Mouse (Mus musculus) cerebellum, postnatal 4 days (tissue): ENCODE results near the gene Hoxd13.

ENCODE experiments used
- DNase-seq, 2 experiments: peaks; one replicate each; pipeline ENCODE4 v3.0.0; 2022; ENCODE audit warnings: low spot score in 2 of 2, mixed read lengths in 1 of 2

Hoxd13 gene

DNA sequence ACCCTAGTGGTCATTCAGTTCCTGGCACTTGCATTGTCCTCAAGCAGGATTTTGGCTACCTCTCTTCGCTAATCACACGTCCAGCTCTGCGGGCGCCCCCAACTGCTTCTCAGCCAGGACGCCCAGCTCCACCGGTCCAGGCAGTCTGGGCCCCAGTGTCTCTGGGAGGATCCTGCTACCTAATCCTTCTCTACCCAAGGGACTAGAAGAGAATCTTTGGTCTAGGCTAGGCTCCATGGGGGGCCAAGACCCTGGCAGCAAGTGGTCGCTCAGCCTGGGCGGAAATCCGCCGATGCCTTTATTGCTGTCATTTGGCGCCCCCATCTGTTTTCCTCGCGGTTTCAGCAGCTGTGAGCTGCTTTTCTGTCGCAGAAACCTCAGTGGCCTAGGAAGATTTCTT is 6.4 kb upstream of the Hoxd13 start:
- DNase-seq = peak in 1 of 2 experiments; percentile 71

- DNase-seq = peak in 1 of 2 experiments; percentile 75
These were observed 4.7 kb upstream of the Hoxd13 start for GRCm38 (mm10) chr2:74663291-74663925.

- DNase-seq = no peak
These were observed 1.7 kb upstream of the Hoxd13 start for GRCm38 (mm10) chr2:74666411-74666810.

GRCm38 (mm10) chr2:74667191-74667841 is 794 bp upstream of the Hoxd13 start:
- no peak for DNase-seq

DNA sequence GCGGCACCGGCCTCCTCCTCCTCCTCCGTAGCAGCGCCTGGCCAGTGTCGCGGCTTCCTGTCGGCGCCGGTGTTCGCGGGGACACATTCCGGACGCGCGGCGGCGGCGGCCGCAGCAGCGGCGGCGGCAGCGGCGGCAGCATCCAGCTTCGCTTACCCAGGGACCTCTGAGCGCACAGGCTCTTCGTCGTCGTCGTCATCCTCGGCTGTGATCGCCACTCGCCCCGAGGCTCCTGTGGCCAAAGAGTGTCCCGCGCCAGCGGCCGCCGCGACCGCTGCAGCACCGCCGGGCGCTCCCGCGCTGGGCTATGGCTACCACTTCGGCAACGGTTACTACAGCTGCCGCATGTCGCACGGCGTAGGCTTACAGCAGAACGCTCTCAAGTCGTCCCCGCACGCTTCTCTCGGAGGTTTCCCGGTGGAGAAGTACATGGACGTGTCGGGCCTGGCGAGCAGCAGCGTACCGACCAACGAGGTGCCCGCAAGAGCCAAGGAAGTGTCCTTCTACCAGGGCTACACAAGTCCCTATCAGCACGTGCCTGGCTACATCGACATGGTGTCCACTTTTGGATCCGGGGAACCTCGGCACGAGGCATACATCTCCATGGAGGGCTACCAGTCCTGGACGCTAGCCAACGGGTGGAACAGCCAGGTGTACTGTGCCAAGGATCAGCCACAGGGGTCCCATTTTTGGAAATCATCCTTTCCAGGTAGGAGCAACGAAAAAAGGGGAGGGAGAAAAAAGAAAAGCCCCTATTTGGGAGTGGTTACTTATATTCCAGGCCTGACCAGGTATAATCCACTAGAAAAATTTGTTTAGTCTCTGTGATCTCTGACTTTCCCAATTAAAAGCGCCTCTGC is 490 bp downstream of the Hoxd13 start:
- no peak for DNase-seq

DNA sequence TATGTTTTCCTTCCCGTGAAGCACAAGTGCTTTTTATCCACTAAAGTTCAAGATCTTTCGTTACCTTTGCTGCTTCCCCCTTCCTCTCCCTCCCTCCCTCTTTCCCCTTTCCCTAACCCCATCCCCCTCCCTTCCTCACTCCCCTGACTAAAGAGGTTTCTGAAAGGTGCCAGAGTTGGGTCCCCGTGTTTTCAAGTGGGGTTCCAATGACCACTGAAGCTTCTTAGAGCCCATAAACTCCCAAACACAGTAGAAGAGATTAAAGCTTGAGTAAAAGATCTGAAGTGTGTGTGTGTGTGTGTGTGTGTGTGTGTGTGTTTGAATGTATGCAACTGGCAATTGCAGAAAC is 1.1 kb downstream of the Hoxd13 start:
- DNase-seq = no peak

GRCm38 (mm10) chr2:74669650-74670235 is 1.6 kb downstream of the Hoxd13 start:
- no peak for DNase-seq

- no peak for DNase-seq
These were observed 2.6 kb downstream of the Hoxd13 start for GRCm38 (mm10) chr2:74670632-74671188.

DNA sequence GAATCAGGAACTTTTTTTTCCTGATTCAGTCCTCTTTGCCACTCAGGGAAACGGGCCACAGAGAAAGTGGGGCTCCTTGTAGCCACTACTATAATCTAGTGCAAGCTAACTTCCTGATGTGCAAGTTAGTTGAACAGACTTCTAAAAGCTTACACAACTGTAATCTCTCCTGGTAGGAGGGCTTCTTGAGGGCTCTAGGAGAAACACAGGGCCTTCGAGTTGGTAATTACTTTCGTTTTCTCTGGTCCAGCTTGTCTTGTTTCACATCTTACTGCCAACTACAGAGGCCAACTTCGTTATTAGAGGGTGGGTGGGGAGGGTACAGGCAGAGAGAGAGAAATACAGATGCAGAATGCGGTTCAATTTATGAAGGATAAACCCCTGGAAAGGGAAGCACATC is 3.7 kb downstream of the Hoxd13 start:
- DNase-seq = no peak

DNA sequence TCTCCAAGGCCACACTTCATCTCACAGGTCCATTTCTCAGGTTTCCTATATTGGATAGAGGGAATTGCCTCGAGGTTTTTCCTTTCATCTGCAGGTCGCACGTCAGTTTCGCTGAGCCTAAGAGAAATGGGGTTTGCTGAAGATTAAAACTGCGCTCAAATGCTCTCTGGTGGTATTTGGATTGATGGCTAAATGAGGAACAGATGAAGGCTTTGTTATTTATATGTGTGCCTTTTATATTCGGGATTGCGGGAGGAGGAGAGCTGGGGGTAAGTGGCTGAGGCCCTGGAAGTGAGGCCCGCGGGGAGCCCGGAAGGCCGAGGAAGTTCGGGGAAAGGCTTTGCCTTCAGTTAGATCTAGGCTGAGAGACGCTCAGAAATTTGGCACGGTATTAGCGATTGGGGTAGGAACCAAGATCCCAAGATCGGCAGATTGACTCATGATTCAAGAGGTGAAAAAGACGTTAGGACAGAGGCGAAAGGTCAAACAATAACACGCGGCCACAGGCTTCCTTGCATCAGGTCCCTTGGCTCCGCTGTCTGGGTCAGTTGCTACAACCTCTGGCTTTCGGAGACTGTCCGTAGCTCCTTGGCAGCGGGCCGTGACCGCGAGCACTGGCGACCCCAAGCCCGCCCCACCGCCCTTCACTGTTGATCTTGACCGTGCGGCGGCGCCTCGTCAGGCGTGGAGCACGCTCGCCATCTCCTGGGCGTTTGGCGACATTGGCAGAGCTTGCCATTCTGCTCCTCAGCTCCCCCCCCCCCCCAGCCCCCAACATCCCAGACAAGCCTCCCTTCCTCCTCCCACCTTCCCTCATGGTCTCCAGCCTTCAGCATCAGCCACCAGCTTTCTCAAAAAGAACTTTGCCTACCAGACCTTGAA is 4.6 kb downstream of the Hoxd13 start:
- peak in 1 of 2 experiments; percentile 78 for DNase-seq

DNA sequence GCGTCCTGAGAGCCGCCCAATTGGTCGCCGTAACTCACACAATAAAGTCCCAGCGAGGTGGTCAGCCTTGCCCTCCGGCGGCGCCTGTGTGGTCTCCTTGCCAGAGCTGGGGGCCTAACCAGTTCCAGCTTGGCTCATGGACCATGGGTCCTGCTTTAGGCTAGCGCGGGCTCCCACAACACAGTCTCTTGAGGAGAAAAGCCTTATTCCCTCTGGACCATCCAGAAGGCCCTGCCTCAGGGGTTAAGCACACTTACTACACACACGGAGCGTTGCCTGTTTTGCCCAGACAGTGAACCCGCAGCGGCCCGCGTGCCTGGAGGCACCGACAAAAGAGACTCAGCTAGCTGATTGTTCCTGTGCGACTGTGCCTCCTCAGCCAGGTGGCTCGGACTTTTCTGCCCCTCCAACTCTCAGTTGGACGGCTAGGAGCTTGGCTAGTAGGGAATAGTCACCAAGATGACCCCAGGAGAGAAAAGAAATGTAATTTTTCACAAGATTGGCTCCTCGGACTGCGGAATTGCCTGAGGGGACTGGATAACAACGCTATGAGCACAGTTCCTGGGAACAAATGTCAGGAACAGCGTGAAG is 5.8 kb downstream of the Hoxd13 start:
- no peak for DNase-seq

GRCm38 (mm10) chr2:74674881-74675665 is 7.0 kb downstream of the Hoxd13 start, which contains the start of gene Hoxd12:
Gene Hoxd12, plus strand, starts transcription at chr2:74675013.
- no peak for DNase-seq

- DNase-seq = no peak
These were observed 7.7 kb downstream of the Hoxd13 start for GRCm38 (mm10) chr2:74675666-74676282.

- DNase-seq = no peak
These were observed 8.4 kb downstream of the Hoxd13 start for GRCm38 (mm10) chr2:74676376-74677052.

- DNase-seq = no peak
These were observed 9.0 kb downstream of the Hoxd13 start for GRCm38 (mm10) chr2:74677106-74677505.

DNA sequence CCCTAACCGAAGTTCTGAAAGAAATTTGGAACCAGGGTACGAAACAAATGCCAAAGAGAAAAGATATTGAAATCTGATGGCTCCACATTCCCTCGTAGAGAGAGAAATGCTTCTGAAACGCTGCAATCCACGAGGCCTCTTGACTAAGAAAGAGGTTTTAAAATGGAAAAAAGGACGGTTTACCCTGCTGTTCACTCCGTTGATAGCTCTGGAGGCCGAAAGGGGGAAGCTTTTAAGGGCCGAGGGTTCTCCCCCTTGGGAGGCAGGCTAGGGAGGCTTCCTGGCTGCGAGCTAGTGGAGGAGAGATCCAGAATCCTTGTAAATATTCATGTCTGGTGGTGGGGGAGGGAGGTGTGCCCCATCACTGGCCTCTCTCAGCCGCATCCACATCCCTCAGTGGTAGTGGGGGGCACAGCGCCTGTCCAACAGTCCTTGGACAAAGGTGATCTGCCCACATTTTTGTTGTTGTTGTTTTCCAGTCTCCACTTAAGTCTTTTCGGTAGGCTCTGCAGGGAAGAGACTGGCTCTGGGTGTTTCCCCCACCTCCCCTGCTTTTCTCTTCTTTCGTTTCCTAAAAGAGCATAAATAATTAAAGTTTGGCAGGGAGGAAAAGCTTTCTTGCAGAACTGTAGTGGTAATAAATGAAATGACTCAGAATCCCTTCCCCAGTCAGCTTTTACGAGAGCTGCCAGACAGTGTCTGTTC is 10.9 kb downstream of the Hoxd13 start, which contains the start of gene Hoxd11:
Hoxd11 (plus strand) TSS at position 667 of the 705 bp plus-strand sequence.
- DNase-seq = no peak

GRCm38 (mm10) chr2:74679596-74679971 is 11.5 kb downstream of the Hoxd13 start:
- DNase-seq = no peak

DNA sequence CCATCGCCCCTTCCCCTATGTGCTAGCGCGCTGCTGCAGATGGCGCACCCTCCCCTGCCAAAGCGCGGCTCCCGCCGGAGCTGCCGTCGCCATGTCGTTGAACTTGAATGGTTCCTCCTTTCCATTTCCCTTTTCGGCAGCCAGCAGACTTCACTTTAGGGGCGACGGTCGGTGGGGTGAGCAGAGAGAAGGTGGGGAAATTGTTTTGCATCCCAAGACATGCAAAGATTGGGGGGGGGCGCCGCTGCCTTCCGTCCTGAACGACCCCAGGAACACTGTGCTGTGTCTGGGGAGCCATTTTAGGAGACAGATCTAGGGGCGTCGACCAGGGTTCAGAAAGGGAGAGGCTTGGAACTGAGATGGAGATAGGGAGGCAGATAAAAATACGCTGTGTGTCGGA is 11.9 kb downstream of the Hoxd13 start:
- DNase-seq = no peak
